Mouse (Mus musculus) small intestine, adult 2 months (tissue): Measurements from ENCODE around the gene Prr14l.

Source experiments
- CTCF ChIP-seq: fragments of 200-500 bp; IDR thresholded peaks from 2 replicates; pipeline ENCODE4 v1.5.1; 2012; ENCODE audit warnings: low read depth, mild to moderate bottlenecking, control low read depth, inconsistent platforms, low read length, moderate library complexity, mixed read lengths; ENCODE audit not compliant: insufficient replicate concordance, insufficient read length; ENCODE audit errors: extremely low read depth
- POLR2A ChIP-seq: fragments of 200-500 bp; IDR thresholded peaks from 2 replicates; pipeline ENCODE4 v1.6.1; 2012; ENCODE audit warnings: low read depth, mild to moderate bottlenecking, control low read depth, inconsistent platforms, low read length, moderate library complexity

DNA sequence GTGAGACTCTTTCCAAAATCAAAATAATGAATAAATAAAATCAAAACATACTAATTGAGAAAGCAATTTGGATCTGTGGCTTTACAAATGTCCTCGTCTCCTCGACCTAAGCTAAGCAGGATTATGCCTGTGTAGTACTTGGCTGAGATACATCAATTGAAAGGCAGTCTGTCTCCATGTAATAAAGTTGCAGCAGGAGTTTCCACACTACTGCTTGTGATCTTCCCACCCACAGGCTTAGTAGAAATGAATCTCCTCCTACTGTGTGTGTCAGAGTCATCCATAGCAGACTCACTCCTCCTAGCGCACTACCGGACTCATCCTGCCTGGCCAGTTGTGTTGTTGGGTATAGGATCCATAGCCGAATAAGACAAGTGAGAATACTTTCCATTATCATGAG is 18.3 kb upstream of the Prr14l start:
- TF ChIP-seq CTCF (no peak), POLR2A (no peak)
